Mouse (Mus musculus) urinary bladder, postnatal 14 days (tissue): ENCODE data around the gene Srebf2.

Experiments used
- DNase-seq: peaks from one replicate; pipeline ENCODE4 v3.0.0; 2021; ENCODE audit warnings: low spot score

Gene Srebf2

DNA sequence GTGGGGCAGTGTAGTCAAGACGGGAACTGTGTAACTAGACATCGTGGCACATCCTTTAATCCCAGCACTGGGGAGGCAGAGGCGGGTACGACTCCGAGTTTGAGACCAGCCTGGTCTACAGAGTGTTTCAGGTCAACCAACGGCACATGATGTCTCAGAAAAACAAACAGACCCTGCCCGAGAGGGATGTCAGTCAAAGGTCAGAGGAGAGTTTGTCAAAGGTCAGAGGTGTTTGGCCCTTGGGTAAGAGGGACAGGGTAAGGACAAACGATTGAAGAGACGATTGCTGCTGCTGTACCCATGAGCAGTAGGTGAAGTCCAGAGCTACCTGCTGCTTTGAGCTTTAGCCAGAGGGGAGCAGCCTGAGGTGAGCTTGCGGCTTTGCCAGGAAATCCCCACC lies 36.6 kb downstream of the Srebf2 start:
- DNase-seq = no peak

DNA sequence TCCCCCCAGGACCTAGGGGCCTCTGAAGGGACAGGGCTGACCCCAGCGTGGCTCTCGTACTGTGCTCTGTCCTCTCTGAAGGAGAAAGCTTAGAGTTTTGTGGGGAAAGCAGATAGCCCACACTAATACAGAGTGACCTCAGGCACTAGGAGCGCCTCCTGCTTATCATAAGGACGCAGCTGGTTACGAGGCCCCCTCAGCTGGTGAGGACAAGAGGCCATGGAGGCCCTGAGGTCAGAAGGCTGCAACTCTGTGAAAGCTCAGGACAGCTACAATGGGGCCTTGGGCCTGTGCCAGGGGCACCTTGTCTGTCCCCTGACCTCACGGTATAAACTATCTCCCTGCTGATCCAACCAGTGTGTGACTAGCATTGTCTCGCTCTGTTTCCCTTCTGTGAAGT lies 37.2 kb downstream of the Srebf2 start:
- no peak for DNase-seq

DNA sequence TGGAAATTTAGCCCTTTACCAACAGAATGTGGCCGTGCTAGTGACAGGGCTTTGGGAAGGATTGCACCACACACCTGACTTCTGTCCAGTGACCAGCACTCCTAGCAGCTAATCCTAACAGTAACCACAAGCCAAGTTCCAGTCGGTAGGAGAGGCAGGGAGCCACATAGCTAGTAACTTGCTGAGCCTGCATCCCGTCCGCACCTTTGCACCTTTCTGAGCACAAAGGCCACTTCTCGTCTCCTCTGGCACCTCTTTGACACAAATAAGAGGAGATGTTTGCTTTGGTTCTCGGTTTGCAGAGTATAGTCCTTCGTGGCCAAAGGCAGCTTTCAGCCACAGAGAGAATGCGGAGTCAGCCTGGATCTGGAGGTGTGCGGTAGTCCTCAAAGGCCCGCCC lies 37.7 kb downstream of the Srebf2 start:
- no peak for DNase-seq

DNA sequence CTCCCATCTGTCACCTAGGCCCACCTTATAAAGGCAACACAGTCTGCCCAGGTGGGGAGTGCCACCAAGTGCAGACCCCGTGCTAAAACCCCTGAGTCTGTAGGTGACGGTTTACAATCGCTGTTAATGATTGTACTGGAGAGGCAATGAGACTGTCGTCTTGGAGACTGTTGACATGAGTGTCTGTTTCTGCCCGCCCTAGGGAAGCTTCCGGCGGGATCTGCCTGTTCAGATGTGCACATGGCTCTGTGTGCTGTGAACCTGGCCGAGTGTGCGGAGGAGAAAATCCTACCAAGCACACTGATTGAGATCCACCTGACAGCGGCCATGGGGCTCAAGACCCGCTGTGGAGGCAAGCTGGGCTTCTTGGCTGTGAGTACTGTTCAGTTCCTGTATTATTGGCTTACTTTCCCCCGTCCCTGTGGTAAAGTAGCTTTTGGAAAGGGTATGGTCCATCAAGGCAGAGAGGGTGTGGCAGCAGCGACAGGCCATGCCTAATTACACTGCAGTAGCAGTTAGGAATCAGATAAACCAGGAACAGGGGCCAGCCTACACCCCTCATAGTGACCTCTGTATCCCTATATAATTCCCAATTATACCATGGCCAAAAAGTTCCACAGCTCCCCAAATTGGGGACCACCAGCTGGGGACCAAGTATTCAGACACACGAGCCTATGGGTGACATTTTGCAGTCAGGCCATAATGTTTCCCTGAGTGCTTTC lies 38.2 kb downstream of the Srebf2 start:
- no peak for DNase-seq

DNA sequence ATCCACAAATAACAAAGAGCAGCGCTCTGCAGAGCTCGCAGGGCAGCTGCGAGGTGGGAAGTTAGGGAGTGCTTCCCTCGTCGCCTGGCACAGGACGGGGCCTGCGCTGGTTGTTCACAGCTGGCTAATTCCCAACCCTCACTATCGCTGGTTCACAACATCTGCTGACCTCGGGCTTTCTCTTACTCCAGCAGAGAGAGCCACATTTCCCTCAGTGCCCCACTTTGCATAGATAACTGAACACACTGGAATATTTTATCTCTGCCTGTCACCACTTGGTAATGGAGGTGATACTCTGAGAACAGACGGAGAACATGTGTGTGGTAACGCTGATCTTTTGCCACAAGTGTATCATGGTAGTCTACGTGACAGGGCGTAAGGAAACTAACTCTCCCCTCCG lies 39.1 kb downstream of the Srebf2 start:
- no peak for DNase-seq

DNA sequence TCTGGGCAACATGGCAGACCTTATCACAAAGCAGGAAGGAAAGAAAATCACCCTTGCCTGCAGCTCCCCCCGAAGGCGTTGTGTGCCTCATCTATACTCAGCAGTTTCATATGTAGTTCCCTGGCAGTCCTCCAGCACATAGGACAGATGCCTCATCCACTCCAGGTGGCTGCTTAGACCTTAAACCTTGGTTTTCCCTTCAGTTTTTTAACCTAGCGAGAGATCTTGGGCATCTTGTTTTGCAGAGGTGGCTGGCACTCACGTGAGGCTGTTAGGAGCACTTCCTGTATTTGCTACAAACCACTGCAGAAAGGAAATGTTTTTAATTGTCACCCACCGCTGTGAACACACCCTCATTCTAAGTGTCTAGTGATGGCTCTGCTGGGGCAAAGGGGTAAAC lies 40.0 kb downstream of the Srebf2 start:
- no peak for DNase-seq

DNA sequence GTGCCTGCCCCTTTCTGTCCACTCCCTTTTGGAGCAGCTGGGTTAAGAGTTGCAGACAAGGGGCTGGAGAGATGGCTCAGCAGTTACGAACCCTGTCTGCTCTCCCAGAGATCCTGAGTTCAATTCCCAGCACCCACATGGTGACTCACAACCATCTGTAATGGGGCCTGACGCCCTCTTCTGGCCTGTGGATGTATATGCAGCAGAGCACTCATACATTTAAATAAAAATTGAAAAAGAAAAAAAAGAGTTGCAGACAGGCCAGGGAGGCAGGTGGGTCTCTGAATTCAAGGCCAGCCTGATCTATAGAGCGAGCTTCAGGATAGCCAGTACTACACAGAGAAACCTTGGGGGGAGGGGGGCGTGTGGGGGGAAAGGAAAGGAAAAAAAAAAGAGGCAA lies 40.4 kb downstream of the Srebf2 start:
- no peak for DNase-seq

DNA sequence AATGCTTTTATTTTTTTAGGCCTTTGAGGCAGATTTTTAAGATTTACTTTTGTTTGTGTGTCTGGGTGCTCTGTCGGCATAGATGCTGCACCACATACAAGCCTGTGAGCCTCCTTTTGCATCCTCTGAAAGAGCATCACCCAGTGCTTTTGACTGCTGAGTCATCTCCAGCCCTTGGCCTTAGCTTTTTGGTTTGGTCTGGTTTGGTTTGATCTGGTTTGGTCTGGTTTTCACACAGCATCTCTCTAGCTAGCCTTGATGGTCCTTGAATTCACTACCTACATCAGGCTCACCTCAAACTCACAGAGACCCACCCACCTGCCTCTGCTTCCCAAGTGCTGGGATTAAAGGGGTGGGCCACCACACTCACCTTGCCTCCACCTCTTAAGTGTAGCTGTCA lies 40.9 kb downstream of the Srebf2 start:
- DNase-seq = no peak

DNA sequence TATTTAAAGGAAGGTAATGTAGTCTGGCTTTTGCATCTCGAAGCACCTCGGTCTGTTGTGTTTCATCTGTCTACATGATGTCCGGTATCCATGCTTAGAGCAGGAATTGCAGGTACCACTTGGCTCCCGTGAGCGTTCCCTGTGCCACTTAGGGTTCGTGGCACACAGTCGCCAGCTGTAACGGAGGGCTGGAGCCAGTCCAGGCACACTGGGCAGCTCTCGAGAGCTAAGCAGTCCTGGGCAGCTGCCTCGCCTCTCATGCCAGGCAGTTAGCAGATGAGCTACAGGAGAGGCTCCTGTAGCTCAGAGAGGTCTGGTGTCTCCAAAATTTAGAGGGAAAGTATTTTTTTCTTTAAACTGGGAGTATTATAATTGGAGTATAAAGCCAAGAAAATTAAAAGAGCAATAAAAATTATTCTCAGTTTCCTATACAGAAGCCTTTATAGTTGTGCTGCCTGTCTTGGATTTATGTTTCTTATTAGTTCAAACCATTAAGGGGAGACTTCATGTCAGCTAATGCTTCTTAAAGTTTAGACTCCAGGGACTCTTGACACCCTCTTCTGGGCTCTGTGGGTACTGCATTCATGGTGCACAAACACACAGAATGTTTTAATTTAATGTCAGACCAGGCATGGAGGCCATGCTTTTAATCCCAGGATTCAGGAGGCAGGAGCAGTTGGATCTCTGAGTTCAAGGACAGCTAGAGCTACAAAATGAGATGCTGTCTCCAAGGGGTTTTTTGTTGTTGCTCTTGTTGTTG lies 41.7 kb downstream of the Srebf2 start:
- peak; percentile 35 for DNase-seq

DNA sequence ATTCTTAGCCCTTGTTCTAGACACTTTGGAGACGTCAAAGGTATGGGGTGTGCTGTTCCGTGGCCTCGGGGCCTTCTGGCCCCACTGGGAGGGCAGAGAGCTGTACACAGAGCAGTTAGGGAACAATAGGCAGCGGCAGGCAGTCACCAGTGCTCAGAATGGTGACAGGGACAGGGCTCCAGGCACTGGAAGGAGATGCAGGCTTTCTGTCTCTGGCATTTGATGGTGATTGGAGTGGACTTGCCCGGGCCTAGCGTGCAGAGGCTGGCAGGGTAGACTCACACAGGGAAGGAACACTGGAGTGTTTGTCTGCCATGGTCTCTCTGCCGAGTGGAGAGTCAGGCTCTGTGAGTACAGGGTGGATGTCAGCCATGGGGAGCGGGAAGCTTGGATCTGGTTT lies 45.6 kb downstream of the Srebf2 start:
- DNase-seq = no peak

DNA sequence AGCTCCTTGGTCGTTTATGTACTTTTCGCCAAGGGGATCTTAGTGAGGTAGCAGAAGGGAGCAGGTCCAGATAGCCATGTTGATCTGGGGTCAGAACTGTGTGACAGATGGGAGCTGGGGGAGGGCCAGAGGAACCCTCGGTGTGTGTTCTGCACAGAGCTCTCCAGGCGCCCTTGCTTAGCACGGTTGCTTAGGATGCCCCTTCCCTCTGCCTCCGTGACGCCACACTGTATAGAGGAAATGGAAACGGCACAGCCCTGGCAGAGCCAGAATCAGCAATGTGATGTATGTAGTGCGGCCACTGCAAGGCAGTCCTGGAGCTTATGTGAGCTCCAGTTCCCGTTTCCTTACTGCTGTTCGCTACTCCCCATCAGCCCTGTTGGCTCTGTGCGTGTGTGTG lies 49.3 kb downstream of the Srebf2 start:
- no peak for DNase-seq

DNA sequence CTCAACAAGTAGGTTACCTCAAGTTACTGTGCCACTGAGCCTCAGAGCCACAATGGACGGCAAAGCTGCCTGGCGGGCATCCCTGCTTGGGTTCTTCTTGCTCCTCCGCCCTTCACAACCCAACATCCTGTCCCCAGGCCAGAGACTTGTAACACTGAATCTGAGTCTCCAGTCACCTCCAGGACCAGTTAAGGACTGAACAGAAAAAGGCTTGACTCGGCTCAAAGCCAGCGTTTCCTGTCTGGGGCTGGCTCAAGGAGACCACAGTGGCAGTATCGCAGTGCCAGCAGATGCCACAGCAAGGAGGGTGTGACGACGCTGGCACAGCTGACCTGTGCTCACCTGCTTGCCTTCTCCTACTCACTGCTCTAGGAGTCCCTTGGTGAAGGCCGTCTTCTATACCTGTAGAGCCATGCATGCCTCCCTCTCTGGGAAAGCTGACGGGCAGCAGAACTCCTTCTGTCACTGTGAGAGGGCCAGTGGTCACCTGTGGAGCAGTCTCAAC lies 50.3 kb downstream of the Srebf2 start:
- DNase-seq = no peak

DNA sequence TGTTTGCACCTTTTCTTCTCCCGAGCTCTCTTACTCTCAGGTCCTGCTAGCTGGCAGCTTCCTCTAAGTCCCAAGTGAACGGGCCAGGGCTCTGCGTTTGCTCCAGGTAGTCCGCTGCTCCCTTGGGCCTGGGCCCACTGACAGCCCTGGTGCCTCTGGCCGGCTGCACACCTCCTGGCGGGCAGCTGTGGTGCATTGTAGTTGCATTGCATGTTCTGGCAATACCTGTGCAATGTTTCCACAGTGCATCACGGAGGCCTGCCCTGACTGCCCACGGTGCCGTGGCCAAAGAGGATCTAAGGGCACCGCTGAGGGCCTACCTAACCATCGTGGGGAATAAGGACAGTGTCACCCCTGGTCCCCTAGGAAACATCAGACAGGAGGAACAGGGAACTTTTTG lies 51.0 kb downstream of the Srebf2 start:
- no peak for DNase-seq

DNA sequence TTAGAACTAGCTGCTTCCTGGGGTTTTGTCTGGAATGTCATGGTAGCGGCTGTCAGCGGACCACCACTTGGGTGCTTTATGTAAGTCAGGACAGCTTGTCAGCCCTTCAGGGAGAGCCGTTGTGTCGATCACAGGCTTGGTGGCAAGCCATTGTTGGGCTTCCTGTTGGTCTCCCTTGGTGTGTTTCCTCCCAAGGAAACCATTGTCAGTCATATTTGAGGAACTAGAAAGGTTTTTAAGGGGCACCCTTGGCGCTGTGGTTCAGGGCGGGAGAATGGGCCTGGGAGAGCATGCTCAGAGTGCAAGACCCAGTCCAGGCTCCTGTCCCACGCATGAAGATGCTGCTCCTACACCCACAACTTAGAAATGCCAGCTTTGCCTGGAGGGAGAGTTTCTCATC lies 51.4 kb downstream of the Srebf2 start:
- no peak for DNase-seq

DNA sequence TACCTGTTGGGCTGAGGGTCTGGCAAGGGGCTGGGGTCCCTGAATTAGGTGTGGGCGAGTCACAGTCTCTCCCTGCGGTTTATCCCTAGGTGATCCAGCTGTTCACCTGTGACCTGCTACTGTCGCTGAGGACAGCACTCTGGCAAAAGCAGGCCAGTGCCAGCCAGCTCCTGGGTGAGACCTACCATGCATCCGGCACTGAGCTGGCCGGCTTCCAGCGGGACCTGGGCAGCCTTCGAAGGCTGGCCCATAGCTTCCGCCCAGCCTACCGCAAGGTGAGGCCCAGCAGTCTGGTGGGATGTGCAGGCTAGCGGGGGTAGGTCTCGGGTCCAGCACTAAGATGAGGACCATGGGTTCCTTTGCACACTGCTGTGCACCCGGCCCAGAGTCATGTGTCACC lies 52.6 kb downstream of the Srebf2 start:
- no peak for DNase-seq

DNA sequence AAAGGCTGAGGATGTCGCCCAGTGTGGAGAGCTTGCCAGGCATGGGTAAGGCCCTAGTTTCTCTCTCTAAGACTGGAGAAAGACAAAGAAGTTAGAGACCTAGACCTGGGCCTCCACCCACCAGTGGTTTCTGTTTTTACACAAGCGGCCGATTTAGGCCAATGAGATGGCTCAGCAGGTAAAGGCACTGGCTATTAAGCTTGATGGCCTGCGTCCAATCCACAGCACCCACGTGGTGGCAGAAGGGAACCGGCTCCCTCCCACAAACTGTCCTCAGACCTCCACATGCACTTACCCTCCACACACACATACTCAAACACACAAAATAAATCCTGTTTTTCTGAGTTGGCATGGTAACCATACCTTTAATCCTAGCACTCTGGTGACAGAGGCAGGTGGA lies 55.1 kb downstream of the Srebf2 start:
- DNase-seq = no peak

DNA sequence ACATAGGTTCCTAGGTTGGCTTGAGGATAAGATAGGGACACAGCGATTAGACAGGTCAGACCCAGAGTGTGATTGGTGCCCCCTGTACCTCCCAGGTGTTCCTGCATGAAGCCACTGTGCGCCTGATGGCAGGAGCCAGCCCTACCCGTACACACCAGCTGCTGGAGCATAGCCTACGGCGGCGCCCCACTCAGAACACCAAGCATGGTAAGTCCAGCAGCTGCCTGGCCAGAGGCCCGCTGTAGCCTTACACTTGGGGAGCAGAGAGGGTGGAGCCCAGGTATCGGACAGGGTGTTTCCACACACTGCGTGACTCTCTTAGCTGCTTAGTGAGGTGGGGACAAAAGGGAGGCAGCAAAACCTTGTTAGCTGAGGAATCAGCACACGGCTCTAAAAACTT lies 56.1 kb downstream of the Srebf2 start:
- no peak for DNase-seq

DNA sequence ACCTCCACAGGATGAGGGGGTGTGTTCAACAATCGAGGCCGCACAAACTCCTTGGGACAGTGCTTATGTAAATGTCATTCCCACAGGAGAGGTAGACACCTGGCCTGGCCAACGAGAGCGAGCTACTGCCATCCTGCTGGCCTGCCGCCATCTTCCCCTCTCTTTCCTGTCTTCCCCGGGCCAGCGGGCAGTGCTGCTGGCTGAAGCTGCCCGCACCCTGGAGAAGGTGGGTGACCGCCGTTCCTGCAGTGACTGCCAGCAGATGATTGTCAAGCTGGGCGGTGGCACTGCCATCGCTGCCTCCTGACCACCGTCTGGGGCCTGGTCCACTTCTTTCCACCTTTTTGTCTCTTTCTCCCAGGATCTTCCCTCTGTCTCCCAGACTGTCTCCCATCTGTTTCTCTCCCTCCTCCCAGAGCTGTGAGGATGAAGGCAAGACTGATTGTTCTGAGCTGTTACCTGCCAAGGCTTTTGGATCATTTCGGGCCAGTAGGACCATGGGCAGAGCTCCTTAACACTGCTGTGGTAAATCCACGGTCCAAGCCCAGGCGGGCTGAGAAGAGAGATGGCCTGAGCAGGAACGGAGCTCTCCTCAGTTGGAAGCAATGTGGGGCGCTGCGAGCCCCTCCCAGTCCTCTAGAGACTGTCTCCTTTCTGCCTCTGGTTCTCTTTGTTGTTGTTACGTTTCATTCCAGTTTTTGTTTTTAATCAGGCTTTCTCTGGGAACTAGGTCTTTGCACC lies 56.8 kb downstream of the Srebf2 start:
- DNase-seq = no peak

DNA sequence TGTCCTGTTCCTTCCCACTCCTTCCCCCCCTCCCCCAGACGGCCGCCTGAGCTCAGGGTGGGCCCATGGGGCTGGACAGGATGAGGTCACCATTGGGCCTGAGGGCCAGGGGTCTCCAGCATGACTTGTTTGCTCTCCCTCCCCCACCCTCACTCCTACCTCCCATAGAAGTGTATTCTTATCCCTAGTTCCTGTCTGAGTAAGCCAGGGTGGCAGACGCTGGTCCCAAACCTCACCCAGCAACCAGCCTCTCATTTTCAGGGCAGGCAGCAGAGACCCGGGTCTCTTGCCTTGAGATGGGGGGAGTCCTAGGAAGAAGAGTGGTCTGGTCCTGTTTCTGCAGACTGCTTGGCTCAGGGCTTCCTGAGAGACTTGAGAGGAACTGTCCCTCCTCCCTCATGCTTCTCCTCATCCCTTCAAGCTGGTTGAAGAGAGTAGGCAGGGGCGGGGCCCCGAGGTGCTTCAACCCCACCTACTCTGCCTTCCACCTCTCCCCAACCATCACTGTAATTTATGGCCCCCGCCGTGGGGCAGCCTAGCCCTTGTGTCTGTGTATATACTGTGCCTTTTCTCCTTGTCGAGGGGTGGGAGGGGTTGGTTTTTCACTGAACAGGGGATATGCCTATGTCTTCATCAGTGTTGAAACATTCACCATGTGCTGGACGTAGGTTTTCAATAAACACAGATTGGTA lies 57.8 kb downstream of the Srebf2 start:
- no peak for DNase-seq

DNA sequence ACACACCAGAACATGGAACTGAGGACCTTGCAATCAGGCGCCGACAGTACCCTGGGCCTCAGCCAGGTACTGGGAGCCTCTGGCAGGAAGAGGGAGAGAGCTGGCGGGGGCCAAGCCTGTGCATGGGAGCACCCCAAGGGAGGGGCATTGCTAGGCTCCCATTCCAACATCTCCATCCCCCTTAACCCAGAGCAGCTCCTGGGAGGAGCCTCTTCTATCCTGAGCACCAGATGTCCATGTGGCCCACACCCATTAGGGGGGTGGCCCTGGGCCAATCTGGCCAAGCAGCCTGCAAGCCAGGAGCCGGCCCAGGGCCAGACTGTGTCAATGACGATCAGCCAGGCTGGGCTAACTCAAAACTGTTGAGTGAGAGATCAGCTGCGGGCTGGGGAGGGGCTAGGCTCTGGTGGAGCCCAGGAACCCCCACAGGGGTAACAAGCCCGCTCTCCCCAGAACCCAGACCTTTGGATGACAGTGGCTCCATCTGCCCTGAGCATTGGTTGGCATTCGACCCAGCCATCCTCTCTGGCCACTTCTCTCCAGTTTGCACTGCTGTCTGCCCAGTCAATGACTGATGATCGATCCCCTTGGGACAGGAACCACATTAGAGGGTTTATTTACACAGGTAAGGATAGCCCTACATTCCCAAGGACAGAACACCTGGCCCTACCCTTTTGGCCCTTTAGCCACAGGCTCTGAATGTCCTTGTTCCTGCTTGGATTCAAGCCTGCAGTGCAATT lies 59.6 kb downstream of the Srebf2 start:
- DNase-seq = peak; percentile 67

DNA sequence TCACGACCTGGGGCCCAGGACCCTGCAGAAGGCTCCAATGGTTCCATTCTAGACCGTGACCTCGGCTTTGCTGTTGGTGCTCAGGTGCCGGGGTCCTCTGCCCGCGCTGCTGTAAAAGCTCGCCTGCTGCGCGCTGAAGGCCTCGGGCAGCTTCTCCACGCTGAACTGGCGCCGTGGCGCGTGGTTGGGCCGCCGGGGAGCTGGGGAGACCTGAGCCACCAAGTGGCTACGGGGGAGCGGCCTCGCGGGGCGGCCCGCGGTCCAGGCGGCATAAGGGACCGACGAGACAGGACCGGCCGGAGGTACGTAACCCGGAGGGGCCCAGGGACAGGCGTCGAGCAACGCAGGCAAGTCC lies 60.1 kb downstream of the Srebf2 start:
- no peak for DNase-seq
